Mouse (Mus musculus) heart, postnatal 36 days (tissue): ENCODE measurements around the gene Dcxr. TPM values are rescaled to one million over a fixed set of nuclear protein-coding genes. Genes with fewer than 3 reads are reported as not detected.
"Not testable (repeated sequence)": the region's sequence is repeated elsewhere in the genome, so short reads cannot be mapped to it uniquely, and the experiment has no call there.

Experiments
- DNase-seq, 2 experiments: peaks; one replicate each; pipeline ENCODE4 v3.0.0; 2021 to 2022
- intact Hi-C: fragments of 180-260 bp; cut with DNase I; formaldehyde crosslinking; loops from one replicate; pipeline ENCODE4 v1.15.1; 2025
- total RNA-seq, 2 experiments: library from RNA; stranded (reverse); gene quantifications; 2 replicates each; pipeline ENCODE4 v1.2.3; 2021

The Dcxr gene
- total RNA-seq, 2 experiments from 2014 or later: 9.2 to 12.0 TPM

DNA sequence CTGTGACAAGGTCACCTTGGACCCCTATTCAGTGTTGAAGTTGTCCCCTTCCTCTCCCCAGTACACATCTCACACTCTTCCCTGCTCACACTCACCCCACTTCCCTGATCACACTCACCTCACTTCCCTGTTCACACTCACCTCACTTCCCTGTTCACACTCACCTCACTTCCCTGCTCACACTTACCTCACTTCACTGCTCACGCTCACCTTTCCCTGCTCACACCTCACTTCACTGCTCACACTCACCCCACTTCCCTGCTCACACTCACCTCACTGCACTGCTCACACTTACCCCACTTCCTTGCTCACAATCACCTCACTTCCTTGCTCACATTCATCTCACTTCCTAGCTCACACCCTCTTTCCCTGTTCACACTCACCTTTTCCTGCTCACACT, 4.3 kb upstream of the Dcxr start:
- intact Hi-C loops: no loop called here

DNA sequence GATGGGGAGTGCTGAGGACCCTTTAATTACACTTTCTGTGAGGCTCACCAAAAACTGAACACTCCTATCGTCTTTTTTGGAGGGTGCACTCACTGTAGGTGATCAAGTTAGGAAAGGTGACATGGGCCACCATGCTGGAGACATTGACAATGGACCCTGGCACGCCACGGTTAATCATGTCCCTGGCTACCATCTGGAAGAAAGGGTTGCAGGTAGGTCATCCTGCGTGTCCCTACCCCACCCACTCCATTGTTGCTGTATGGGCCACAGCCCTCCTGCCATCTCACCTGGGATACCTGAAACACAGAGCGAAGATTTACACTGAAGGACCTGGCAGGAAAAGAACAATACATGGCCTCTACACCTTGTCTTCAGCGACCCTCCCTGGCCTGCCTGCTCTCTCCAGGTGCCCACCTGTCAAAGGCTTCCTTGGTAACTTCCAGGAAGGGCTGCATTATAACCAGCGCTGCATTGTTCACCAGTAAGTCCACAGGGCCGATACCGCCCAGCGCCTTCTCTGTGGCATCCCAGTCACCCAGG, 3.3 kb upstream of the Dcxr start:
- DNase-seq: no peak
- intact Hi-C loops: no loop called here

More for the DNA sequence above, 4.3 kb upstream of the Dcxr start:
- DNase-seq: no peak

DNA sequence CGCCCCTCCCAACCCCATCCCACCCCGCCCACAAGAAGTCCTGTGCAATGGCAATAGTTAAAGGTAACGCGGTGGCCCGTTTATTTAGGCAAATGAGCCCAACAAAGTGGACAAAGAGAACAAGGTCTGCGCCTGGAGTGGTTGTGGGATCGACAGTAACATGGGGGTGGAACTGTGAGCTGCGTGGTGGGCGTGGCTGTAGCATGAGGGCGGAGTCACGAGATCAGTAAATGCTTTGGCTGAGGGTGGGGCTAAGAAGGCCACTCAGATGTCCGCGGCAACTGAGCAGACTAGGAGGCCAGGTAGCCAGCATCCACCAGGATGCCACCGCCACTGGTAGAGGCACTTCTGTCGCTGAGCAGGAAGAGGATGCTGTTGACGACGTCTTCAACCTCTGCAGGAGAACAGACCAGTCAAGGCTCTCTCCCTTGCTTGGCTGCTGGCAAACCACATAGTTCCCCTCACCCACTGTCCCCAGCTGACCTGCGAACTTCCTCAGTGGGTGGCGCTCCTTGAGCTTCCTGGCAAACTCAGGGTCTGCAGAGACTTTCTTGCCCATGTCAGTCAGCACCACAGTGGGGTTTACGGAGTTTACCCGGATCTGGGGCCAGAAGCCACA, 2.5 kb upstream of the Dcxr start:
- peak in 1 of 2 experiments; percentile 34 for DNase-seq
- intact Hi-C loops: not testable (repeated sequence)

DNA sequence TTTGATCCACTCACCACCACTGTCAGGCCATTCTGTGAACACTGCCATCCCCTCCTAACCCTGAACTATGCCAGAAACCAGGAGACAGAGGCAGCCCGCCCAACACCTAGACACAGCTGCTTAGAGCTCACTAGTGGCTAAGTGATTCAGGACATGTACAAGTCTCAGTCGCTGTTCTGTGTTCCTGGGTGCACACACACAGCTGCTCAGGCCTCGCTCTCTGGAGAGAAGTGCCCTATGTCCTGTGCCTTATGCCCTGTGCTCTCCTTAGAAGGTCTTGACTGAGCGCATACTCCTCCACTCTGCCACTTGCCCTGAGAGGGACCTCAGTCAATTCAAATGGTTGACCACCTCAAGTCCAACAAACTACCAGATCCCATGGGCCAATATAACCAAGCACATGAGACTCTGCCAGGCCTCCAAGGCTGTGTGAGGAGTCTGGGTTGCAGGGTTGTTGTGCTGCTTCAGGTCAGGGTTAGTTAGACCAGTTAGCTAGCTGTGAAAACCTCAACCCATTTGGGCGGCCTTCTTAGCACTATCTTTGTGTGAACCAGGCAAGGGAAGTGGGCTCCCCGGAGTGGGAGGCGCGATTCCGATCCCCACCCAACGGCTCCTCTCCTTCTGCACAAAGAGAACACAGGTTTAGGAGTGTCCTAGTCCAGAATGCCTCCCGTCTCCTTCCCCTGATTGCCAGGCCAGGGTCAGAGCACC, 1.6 kb upstream of the Dcxr start:
- no peak for DNase-seq

DNA sequence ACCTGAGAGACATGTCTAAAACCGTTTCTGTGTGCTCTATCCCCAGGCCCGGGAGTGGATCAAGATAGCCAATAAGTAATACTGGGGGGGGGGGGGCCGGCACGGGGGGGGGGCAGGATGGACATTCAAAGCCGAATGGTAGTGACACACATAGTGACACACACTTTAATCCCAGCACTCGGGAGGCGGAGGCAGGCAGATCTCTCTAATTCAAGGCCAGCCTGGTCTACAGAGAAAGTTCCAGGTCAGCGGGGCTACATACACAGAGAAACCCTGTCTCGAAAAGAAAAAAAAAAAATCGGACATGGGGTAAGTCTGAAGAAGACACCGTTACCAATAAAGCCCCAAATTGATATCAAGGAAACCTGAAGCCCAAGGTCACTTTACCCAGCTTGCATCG, 483 bp upstream of the Dcxr start:
- intact Hi-C loops: no loop called here
- no peak for DNase-seq

More for the DNA sequence above, 1.6 kb upstream of the Dcxr start:
- intact Hi-C loops: no loop called here

DNA sequence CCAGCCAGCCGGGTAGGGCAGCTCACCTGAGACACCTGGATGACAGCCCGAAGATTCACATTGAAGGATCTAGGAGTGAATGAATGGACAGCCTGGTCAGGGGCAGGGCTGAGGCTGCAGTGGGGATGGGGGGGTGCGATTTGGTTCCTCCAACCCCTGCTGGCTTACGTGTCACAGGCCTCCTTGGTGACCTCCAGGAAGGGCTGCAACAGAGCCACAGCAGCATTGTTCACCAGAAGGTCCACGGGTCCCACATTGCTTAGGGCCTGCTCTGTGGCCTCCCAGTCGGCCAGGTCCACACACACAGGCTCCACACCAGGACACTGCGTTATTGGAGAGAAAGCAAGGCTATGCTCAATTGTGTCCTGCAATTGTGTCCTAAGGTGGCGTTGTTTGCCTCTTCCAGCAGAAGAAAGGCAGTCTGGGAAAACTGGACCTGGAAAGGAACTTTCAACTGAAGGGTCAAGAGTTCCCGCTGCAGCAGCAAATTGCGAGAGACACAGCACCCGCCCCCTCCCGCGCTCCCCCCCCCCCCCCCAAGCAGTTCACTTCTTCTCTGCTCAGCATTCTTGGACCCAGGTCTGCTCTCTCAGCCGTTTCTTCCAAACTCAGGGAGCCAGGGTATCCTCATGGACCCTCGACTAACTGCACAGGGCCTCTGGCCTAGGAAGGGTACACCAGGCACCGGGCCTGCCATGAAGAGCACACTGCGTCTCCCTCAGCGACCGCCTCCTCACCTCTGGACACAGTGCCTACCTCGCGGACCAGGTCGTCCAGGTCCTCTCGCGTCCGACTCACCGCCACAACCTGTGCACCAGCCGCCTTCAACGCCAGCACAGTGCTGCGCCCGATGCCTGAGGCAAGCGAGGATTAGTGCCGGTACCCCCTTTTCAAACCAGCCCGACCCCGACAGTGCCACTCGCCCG, 575 bp downstream of the Dcxr start:
- intact Hi-C loops: no loop called here
- DNase-seq: no peak

DNA sequence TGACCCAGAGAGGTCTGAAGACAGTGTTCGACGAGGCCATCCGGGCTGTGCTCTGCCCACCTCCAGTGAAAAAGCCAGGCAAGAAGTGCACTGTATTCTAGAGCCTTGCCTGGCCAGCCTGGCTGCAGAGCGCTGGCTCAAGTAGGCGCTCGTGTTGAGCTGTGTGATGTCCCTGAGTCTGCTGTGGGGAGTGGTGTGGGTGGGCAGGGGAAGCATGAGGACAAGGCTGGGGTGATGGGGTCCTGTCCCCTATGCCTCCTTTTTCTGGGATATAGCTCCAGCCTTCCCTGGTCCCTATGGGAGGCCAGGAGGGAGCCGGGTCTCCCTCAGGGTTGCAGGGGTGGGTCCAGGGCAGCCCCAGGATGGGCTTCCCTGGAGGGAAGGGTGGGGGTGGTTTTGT, 3.6 kb downstream of the Dcxr start:
- intact Hi-C loops: loop anchor here (5.0 kb wide), 1 partner anchor 184 kb away; no protein-coding TSS in a partner anchor

DNA sequence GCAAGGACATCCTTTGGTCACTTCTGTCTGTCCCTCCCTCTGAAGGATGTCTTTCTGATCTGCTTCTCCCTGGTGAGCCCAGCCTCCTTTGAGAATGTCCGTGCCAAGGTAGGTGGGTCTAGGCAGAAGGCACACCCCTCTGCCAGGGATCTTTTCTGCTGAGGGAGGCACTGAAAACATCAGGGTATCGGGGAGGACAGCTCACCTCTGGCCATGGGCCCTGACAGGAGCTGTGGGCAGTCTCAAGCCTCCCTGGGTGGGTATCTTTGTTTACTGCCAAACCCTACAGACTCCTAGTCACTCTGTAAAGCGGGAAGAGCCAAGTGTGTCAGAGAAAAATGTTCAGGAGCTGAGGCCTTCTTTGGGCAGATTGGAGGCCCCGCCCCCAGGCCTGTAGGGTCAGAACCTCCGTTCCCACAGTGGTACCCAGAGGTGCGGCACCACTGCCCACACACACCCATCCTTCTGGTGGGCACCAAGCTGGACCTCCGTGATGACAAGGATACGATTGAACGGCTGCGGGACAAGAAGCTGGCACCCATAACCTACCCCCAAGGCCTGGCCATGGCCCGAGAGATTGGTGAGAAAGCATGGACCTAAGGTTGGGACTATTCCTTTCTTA, 4.2 kb downstream of the Dcxr start:
- DNase-seq: no peak
- intact Hi-C loops: loop anchor here (5.0 kb wide), 1 partner anchor 184 kb away; no protein-coding TSS in a partner anchor

More for the DNA sequence above, 3.6 kb downstream of the Dcxr start:
- no peak for DNase-seq

DNA sequence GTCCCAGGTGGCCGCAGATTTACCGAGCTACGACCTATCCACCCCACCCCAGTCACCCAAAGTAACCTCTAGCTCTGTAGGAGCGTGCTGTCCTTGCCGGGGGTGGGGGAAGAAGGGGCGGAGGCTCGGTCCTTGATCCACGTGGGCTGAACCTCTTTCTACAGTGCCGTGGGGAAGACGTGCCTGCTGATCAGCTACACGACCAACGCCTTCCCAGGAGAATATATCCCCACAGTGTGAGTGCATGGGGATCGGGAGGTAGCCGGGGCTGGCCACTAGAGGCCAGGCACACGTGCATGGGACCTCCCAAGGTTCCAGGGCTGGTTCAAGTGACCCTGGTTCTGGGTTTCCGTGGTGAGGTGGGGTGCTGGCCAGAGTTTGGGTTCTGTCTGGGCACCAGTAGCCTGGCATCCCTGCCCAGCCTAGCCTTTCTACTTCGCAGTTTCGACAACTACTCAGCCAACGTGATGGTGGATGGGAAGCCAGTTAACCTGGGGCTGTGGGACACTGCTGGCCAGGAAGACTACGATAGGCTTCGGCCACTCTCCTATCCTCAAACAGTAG, 4.9 kb downstream of the Dcxr start:
- DNase-seq: no peak
- intact Hi-C loops: loop anchor here (5.0 kb wide), 1 partner anchor 185 kb away; no protein-coding TSS in a partner anchor

DNA sequence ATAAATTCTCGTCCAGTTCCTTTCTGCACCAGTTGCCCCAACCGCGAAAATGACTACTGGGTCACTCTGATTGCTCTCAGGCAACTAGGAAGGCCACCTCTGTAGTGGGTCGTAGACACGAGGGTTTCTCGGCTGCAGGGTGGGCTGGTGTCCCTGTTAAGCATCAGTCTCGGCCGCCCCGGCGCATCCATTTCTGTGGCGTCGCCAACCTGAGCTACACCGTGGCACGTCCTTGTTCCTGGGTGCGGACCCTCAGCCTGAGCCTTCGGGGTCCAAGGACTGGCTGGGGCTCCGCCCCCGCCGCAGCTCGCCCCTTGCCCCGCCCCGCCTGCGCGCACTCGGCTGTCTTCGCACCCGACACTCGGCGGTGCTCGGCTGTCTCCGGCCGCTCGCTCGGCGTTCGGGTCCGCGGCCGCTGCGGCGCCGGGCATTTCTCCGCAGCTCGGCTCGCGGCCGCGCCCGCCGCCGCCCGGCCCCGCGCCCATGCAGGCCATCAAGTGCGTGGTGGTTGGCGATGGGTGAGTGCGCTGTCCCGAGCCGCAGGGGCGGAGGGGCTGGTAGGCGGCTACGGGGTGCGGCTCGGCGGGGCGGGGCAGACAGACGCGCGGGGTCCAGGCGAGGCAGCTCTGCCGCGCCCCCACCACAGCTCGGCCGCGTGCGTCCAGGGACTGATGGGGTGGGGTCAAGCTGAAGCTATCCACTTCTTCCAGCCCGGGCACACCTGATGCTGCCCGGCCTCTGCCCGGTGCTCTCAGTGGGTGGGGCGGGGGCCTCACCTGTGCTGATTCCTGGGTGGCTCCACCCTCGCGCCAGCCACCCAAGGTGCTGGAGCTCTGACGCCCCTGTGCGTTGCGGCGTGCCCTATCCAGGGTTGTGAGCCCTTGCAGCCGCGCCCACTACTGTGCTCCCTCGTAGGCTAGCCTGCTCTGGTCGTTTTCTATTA, 5.7 kb downstream of the Dcxr start, which contains the start of gene Rac3:
Rac3 (plus strand) TSS at position 347 of the 943 bp plus-strand sequence.
- intact Hi-C loops: loop anchor here (2.0 to 5.0 kb wide), 2 partner anchors 27 to 186 kb away; no protein-coding TSS in a partner anchor
- DNase-seq: peak; percentile 68 to 69

DNA sequence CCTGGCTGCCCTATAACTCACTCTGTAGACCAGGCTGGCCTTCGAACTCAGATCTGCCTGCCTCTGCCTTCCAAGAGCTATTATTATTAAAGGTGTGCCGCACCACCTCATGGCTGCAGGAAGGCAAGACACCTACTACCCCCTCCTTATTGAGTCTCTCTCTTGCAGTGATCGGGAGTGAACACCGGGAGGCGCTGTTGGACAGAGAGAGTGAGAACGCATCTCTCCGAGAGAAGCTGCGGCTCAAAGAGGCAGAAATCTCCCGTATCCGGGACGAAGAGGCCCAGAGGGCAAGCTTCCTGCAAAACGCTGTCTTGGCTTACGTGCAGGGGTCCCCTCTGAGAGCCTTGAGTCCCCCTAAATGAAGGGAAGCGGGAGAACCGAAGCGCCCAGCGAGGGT, 6.6 kb downstream of the Dcxr start:
- intact Hi-C loops: loop anchor here (1.0 to 5.0 kb wide), 3 partner anchors 28 to 187 kb away; no protein-coding TSS in a partner anchor

DNA sequence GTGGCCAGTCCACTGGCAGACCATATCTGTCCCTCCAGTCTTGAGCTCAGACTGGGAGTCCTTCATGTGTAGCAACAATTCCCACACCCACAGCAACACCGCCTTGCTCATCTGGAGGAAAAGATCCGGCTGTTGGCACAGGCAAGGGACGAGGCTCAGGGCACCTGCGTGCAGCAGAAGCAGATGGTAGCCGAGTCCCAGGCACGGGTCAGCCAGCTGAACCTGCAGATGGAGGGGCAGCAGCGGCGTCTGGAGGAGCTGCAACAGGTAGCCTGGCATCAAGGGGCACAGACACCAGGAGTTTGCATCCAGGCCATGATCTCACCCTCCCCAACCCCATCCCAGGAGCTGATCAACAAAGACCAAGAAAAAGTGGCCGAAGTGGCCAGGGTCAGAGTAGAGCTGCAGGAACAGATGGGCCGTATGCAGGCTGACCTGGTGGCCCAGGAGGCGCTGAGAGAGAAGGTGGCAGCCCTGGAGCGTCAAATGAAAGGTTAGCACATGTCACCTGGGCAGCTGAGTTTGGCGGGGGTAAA, 7.2 kb downstream of the Dcxr start:
- DNase-seq: no peak
- intact Hi-C loops: loop anchor here (1.0 to 5.0 kb wide), 3 partner anchors 29 to 187 kb away; no protein-coding TSS in a partner anchor

More for the DNA sequence above, 6.6 kb downstream of the Dcxr start:
- DNase-seq: peak; percentile 87 to 94

DNA sequence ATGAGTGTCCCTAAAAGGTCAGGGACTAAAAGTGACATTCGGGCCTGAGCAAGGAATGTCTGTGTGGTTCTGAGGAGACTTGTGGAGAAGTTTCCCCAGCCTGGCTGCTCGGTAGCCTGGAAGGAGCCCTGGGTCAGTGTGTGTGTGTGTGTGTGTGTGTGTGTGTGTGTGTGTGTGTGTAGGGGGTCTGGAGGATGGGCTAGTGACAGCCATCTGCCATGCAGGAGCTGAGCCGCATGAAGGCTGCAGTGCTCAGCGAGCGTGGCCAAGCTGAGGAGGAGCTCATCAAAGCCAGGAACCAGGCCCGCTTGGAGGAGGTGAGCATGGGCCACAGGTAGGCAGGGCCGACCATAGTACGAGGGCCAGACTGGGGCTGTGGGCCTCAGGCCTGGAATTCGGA, 7.8 kb downstream of the Dcxr start:
- intact Hi-C loops: no loop called here
- DNase-seq: no peak

DNA sequence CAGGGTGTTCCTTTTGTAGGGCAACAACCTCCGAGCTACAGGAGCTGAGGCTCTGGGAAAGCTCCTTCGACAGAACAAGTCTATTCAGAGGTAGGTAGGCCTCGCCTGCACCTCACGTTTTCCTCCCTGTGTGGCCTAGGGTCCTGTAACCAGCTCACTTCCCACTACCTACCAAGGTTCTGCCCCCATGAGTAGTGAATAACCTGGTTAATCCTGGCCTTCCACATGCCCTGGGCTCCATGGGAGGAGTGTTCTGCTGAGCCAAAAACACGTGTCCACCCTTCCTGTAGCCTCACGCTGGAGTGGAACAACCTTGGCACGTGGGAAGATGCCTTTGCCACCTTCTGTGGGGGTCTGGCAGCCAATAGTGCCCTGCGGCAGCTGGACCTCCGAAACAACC, 11.9 kb downstream of the Dcxr start:
- no peak for DNase-seq
- intact Hi-C loops: no loop called here

DNA sequence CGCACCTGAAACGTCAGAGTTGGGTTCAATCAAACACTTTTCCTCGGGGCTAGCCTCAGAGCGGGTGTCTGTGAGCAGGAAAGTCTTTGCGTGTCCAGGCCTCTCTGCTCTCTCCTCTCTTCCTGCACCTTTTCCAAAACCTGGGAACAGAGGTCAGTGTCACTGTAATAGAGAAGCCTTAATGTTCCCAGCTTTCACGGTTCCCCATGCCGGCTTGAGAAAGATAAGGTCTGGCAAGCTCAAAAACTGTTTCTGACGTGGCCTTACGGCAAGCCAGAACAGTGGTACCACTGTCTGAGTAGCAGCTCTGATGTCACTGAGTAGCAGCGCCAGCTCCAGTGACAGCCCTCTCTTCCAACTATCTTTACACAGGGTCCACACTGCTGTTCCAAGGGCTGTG, 12.5 kb downstream of the Dcxr start:
- intact Hi-C loops: loop anchor here (5.0 kb wide), 3 partner anchors 132 to 222 kb away; partner anchors contain the start of genes Arhgdia and Slc25a10
- DNase-seq: no peak

DNA sequence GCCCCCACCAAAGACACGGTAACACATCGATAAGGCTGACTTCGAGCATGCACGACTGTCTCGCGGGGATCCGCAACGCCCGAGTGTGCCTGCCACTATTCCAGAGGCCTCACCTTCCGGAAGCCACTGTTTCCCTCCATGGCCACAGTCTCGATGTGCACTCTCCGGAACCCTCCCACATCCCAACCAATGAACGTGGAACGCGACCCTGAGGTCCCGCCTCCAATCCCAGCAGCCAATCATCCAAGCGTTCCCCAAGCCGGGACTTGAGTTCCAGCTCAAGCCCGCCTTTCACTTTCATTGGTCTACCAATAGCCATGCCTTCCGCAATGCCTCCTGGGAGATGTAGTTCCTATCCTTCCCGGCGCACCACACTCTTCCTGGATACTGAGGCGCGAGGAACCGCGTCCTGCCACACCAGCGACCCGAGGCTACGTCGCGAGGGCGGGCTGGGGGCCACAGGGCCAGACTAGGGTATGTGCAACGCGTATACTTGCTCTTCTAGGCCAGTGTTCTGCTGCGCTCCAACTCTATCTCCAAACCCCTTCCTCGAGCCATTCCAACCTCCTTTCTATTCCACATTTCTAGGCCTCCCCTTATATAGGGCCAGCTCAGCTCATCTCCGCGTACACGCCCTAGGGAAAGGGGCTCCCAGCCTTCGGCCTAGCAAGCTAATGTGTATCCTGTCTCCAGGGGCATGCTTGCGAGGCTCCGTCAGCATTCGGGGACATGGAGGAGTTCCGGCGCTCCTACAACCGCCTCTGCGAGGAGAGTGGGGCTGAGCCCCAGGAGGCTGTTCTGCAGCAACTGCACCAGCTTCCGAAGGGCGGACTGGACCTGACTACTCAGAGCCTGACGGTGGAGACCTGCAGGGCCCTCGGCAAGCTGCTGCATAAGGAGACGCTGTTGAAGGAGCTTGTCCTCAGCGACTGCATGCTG, 13.2 kb downstream of the Dcxr start, which contains the start of the genes Cenpx and Lrrc45:
Cenpx (minus strand) TSS at position 159 of the 939 bp plus-strand sequence.
Lrrc45 (plus strand) TSS at position 346 of the 939 bp plus-strand sequence.
- DNase-seq: peak; percentile 94
- intact Hi-C loops: loop anchor here (5.0 kb wide), 3 partner anchors 132 to 222 kb away; partner anchors contain the start of genes Arhgdia and Slc25a10
